Mouse (Mus musculus) CH12.LX (cell line): ENCODE measurements at regions not wholly inside any gene's neighbourhood (a gene's known extent, or its start where the extent isn't known, plus 50 kb on each side); places are given as distances from the start of the nearest gene placed in this dataset.

Experiments used
- DNase-seq: peaks from one replicate; pipeline ENCODE4 v3.0.0-alpha.2; 2013; ENCODE audit errors: extremely low read depth
- H3K27ac ChIP-seq: 2 replicates; pipeline ENCODE4 v1.5.1; 2012; ENCODE audit warnings: low read depth, mild to moderate bottlenecking, control low read depth, moderate library complexity; ENCODE audit not compliant: insufficient read depth
- H3K27me3 ChIP-seq: replicated peaks from 2 replicates; pipeline ENCODE3; 2012; ENCODE audit warnings: inconsistent platforms
- H3K36me3 ChIP-seq, 2 experiments: replicated peaks in 1 of 2; 2 replicates each; pipeline versions ENCODE3 to v1.6.1; 2012; ENCODE audit warnings: inconsistent platforms in 1 of 2, low read length in 1 of 2, mild to moderate bottlenecking in 1 of 2, mixed read lengths in 1 of 2, moderate library complexity in 1 of 2; ENCODE audit not compliant: control insufficient read depth in 1 of 2, insufficient read depth in 1 of 2
- H3K4me1 ChIP-seq, 2 experiments: 2 replicates each; pipeline ENCODE4 v1.6.1; 2012; ENCODE audit warnings: inconsistent platforms in 1 of 2, moderate library complexity in 1 of 2; ENCODE audit not compliant: insufficient read depth in 2 of 2, control insufficient read depth in 1 of 2
- H3K4me2 ChIP-seq: 2 replicates; pipeline ENCODE4 v1.6.1; 2012; ENCODE audit warnings: low read depth, mild to moderate bottlenecking, control low read depth; ENCODE audit not compliant: poor library complexity, insufficient read depth, severe bottlenecking
- H3K4me3 ChIP-seq, 3 experiments: fragments of 150-350 bp in 1 of 3; sonication (generic) in 1 of 3; replicated peaks in 1 of 3; 2 replicates each; pipeline versions ENCODE3 to v1.5.1; 2011 to 2012; ENCODE audit warnings: low read depth in 2 of 3, low read length in 2 of 3, mild to moderate bottlenecking in 2 of 3, moderate library complexity in 2 of 3, control low read depth in 1 of 3, improper control_type of control experiment in 1 of 3, inconsistent platforms in 1 of 3, mixed read lengths in 1 of 3; ENCODE audit not compliant: poor library complexity in 1 of 3
- H3K79me2 ChIP-seq: replicated peaks from 2 replicates; pipeline ENCODE4 v1.6.1; 2012; ENCODE audit warnings: mild to moderate bottlenecking, moderate library complexity; ENCODE audit not compliant: control insufficient read depth, poor library complexity, insufficient read depth, severe bottlenecking; ENCODE audit errors: extremely low read depth
- H3K9ac ChIP-seq: 2 replicates; pipeline ENCODE4 v1.6.1; 2012; ENCODE audit warnings: low read depth, mild to moderate bottlenecking, control low read depth, moderate library complexity; ENCODE audit not compliant: insufficient read depth
- H3K9me3 ChIP-seq: replicated peaks from 2 replicates; pipeline ENCODE3; 2012; ENCODE audit warnings: low read length, inconsistent platforms, mixed read lengths
- BHLHE40 ChIP-seq: IDR thresholded peaks from 2 replicates; pipeline ENCODE4 v1.6.1; 2011; ENCODE audit warnings: mild to moderate bottlenecking, low read depth, low read length, improper control_type of control experiment
- E2F4 ChIP-seq: IDR thresholded peaks from 2 replicates; pipeline ENCODE4 v1.6.1; 2011; ENCODE audit warnings: low read depth, low read length, improper control_type of control experiment; ENCODE audit not compliant: insufficient replicate concordance
- EP300 ChIP-seq: IDR thresholded peaks from 2 replicates; pipeline ENCODE4 v1.6.1; 2011; ENCODE audit warnings: low read length, improper control_type of control experiment
- IRF4 ChIP-seq: IDR thresholded peaks from 2 replicates; pipeline ENCODE4 v1.6.1; 2014; ENCODE audit warnings: low read depth, mild to moderate bottlenecking, inconsistent platforms, low read length, improper control_type of control experiment
- KAT2A ChIP-seq: IDR thresholded peaks from 2 replicates; pipeline ENCODE4 v1.6.1; 2012; ENCODE audit warnings: low read length, improper control_type of control experiment, inconsistent platforms; ENCODE audit not compliant: insufficient replicate concordance
- MAFK ChIP-seq: IDR thresholded peaks from 2 replicates; pipeline ENCODE4 v1.6.1; 2011; ENCODE audit warnings: low read length, improper control_type of control experiment; ENCODE audit not compliant: insufficient replicate concordance
- MAX ChIP-seq: IDR thresholded peaks from 2 replicates; pipeline ENCODE4 v1.6.1; 2011; ENCODE audit warnings: low read length, improper control_type of control experiment
- MAZ ChIP-seq: IDR thresholded peaks from 2 replicates; pipeline ENCODE4 v1.6.1; 2012; ENCODE audit warnings: low read depth, mild to moderate bottlenecking, inconsistent platforms, low read length, improper control_type of control experiment, moderate library complexity
- MXI1 ChIP-seq: IDR thresholded peaks from 2 replicates; pipeline ENCODE4 v1.6.1; 2011; ENCODE audit warnings: mild to moderate bottlenecking, low read depth, low read length, improper control_type of control experiment
- MYC ChIP-seq: IDR thresholded peaks from 2 replicates; pipeline ENCODE4 v1.6.1; 2011; ENCODE audit warnings: low read depth, mild to moderate bottlenecking, improper control_type of control experiment, low read length
- NELFE ChIP-seq: IDR thresholded peaks from 2 replicates; pipeline ENCODE4 v1.6.1; 2011; ENCODE audit warnings: low read depth, low read length, improper control_type of control experiment
- PAX5 ChIP-seq: IDR thresholded peaks from 2 replicates; pipeline ENCODE4 v1.6.1; 2012; ENCODE audit warnings: low read length, inconsistent platforms, mixed read lengths
- SMC3 ChIP-seq: IDR thresholded peaks from 2 replicates; pipeline ENCODE4 v1.6.1; 2011; ENCODE audit warnings: low read depth, low read length, improper control_type of control experiment
- TBP ChIP-seq: conservative IDR thresholded peaks from 2 replicates; pipeline ENCODE4 v1.6.1; 2011; ENCODE audit warnings: low read depth, low read length, improper control_type of control experiment
- UBTF ChIP-seq: IDR thresholded peaks from 2 replicates; pipeline ENCODE4 v1.6.1; 2012; ENCODE audit warnings: low read depth, mild to moderate bottlenecking, inconsistent platforms, low read length, improper control_type of control experiment, moderate library complexity
- USF1 ChIP-seq: IDR thresholded peaks from 2 replicates; pipeline ENCODE4 v1.6.1; 2014; ENCODE audit warnings: low read depth, mild to moderate bottlenecking, inconsistent platforms, low read length, improper control_type of control experiment
- ZNF384 ChIP-seq: IDR thresholded peaks from 2 replicates; pipeline ENCODE4 v1.6.1; 2012; ENCODE audit warnings: low read depth, low read length, improper control_type of control experiment, inconsistent platforms
- dilution Hi-C: fragments of 300-500 bp; cut with MboI; formaldehyde crosslinking; loops from 2 replicates; pipeline ENCODE4 v1.14.3; 2020; ENCODE audit warnings: low sequenced_read_pairs; ENCODE audit not compliant: extremely low pct_unique_long_range_greater_than_20kb, extremely low pct_ligation_motif_present
- in situ Hi-C: fragments of 300-500 bp; cut with MboI; formaldehyde crosslinking; loops from 3 replicates; pipeline ENCODE4 v1.14.3; 2019; ENCODE audit warnings: low sequenced_read_pairs, low pct_ligation_motif_present, low pct_unique_long_range_greater_than_20kb, mixed read lengths

- H3K9ac ChIP-seq: no peak overlapping the region
- no peaks in the 10 kb centered on the region for H3K4me1 ChIP-seq
- H3K4me3 ChIP-seq: no peak overlapping the region
- no peak overlapping the region for H3K4me2 ChIP-seq
- H3K27ac ChIP-seq: no peak overlapping the region
- H3K9me3 ChIP-seq: peaks cover 94% of the 10 kb centered on the region
- H3K79me2 ChIP-seq: no peaks in the 10 kb centered on the region
- H3K36me3 ChIP-seq: no peaks in the 10 kb centered on the region
- DNase-seq: no peak
- H3K27me3 ChIP-seq: no peaks in the 10 kb centered on the region
- TF ChIP-seq PAX5 (no peak), TBP (no peak), MXI1 (no peak)
- dilution Hi-C loops (no loop called here), in situ Hi-C loops (no loop called here)
Observed at GRCm38 (mm10) chr12:107700868-107701597, 212.6 kb downstream of the 3110018I06Rik start.

DNA sequence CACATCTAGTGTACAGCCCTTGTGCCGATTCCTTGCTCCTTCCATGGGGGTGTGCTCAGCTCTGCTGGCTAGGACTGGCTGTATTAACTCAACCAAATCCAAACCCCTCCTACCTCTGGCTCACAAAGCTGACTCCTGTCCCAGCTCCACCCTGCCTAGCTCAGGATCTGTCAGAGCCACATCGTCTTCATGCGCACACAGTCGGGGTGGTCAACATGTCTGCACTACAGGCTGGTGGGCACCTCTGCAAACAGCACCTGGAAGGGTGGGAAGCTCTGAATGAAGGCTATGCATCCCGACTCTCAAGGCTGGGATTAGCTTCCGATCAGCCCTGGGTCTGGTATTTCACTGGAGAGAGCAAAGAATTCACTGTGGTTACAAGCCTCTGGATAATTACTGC, 220.4 kb downstream of the 3110018I06Rik start:
- H3K4me1 ChIP-seq: no peaks in the 10 kb centered on the region
- no peaks in the 10 kb centered on the region for H3K36me3 ChIP-seq
- dilution Hi-C loops (no loop called here), in situ Hi-C loops (no loop called here)
- H3K27ac ChIP-seq: no peak overlapping the region
- no peak overlapping the region for H3K4me3 ChIP-seq
- no peaks in the 10 kb centered on the region for H3K27me3 ChIP-seq
- H3K4me2 ChIP-seq: no peak overlapping the region
- H3K79me2 ChIP-seq: no peaks in the 10 kb centered on the region
- H3K9ac ChIP-seq: no peak overlapping the region
- DNase-seq: no peak
- TF ChIP-seq SMC3: no peak
- no peak for TF ChIP-seq PAX5
- TF ChIP-seq TBP: no peak
- no peak for TF ChIP-seq E2F4
- no peak for TF ChIP-seq MYC
- TF ChIP-seq KAT2A: no peak
- no peak for TF ChIP-seq IRF4
- no peak for TF ChIP-seq EP300
- TF ChIP-seq BHLHE40: no peak
- no peak for TF ChIP-seq NELFE
- no peak for TF ChIP-seq UBTF
- TF ChIP-seq MAX: no peak
- TF ChIP-seq ZNF384: no peak
- no peak for TF ChIP-seq MAFK
- no peak for TF ChIP-seq MAZ
- TF ChIP-seq USF1: no peak
- peaks cover 92% of the 10 kb centered on the region for H3K9me3 ChIP-seq
